Mouse (Mus musculus) neural tube, embryonic 15.5 days (tissue): Measurements from ENCODE around the gene Cdk10. TPM values are rescaled to one million over a fixed set of nuclear protein-coding genes. Genes with fewer than 3 reads are reported as not detected.

Experiments
- ATAC-seq: fragments of 200-750 bp; cut with Nextera tagmentation; 2 replicates; pipeline ENCODE4 v1.8.0; 2017; ENCODE audit warnings: mild to moderate bottlenecking, moderate TSS enrichment, moderate library complexity; ENCODE audit not compliant: low FRiP score
- H3K27ac ChIP-seq: fragments of 300-500 bp; sonication (generic); replicated peaks from 2 replicates; pipeline ENCODE4 v1.5.1; 2015; ENCODE audit warnings: mild to moderate bottlenecking, inconsistent platforms
- H3K27me3 ChIP-seq: fragments of 300-500 bp; sonication (generic); replicated peaks from 2 replicates; pipeline ENCODE4 v1.6.1; 2015; ENCODE audit warnings: inconsistent platforms
- H3K36me3 ChIP-seq: fragments of 300-500 bp; sonication (generic); 2 replicates; pipeline ENCODE4 v1.6.1; 2015; ENCODE audit warnings: inconsistent platforms
- H3K4me1 ChIP-seq: fragments of 300-500 bp; sonication (generic); 2 replicates; pipeline ENCODE4 v1.6.1; 2015; ENCODE audit warnings: inconsistent platforms
- H3K4me2 ChIP-seq: fragments of 300-500 bp; sonication (generic); 2 replicates; pipeline ENCODE4 v1.6.1; 2015; ENCODE audit warnings: inconsistent platforms, mild to moderate bottlenecking, moderate library complexity
- H3K4me3 ChIP-seq: fragments of 300-500 bp; sonication (generic); replicated peaks from 2 replicates; pipeline ENCODE4 v1.5.1; 2015; ENCODE audit warnings: mild to moderate bottlenecking, inconsistent platforms
- H3K9ac ChIP-seq: fragments of 300-500 bp; sonication (generic); replicated peaks from 2 replicates; pipeline ENCODE4 v1.6.1; 2015; ENCODE audit warnings: mild to moderate bottlenecking, inconsistent platforms
- H3K9me3 ChIP-seq: fragments of 300-500 bp; sonication (generic); replicated peaks from 2 replicates; pipeline ENCODE4 v1.6.1; 2016; ENCODE audit warnings: inconsistent platforms
- WGBS: fragments of 180-500 bp; shearing (Covaris S2); methylation state at CpG from one replicate; pipeline ENCODE4 v1.1.7; 2015; ENCODE audit warnings: mixed read lengths; 5-methylcytosine and 5-hydroxymethylcytosine counted together
- polyA plus RNA-seq: library from polyadenylated mRNA; unstranded; fragments of >200 nt; fragmentation: Nextera tagmentation; extraction: Ambion mirVana; gene quantifications from 2 replicates; pipeline ENCODE4 v1.2.1, GENCODE M21; 2015

Cdk10 gene
- polyA plus RNA-seq, 1 experiment from 2014 or later = 42.3 TPM

DNA sequence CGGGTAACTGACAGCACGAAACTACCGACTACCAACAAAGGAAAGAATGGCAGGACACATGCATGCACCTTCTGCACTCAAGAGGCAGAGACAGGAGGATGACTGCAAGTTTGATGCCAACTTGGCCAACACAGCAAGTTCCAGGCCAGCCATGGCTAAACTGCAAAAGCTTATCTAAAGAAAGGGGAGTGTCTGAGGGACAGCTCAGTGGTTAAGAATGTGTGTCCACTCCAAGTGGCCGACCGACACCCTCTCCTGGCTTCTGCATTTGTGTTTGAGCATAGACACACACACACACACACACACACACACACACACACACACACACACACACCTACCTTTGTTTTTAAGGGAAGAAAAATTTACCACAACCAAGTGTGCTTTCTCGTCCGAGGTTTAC is 53.8 kb downstream of the Cdk10 start:
- Histone ChIP-seq H3K4me3 (no peak overlapping the region), H3K27ac (no peak overlapping the region), H3K4me2 (no peak overlapping the region), H3K4me1 (no peaks in the 10 kb centered on the region), H3K27me3 (no peaks in the 10 kb centered on the region), H3K36me3 (no peaks in the 10 kb centered on the region), H3K9ac (no peak overlapping the region), H3K9me3 (no peaks in the 10 kb centered on the region)
- ATAC-seq = no peak
- WGBS = 64% methylated on average over 7 of the region's 7 CpGs

DNA sequence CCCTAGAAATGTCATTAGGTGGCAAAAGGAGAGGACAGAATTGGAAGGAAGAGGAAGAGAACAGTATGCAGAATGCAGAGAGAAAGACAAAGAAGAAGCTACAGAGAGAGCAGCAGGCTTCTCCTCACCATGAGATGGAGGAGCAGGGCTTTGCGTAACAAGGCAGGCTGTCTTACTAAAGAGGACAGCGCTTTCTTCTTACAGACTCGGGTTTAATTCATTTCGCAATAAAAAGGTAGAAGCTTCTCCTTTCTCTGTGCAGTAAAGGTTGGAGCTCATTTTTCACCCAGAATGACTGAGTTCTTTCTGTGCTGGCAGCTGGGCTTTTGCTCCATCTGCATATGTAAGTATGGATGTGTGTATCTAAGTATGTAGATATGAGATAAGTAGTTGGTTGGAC is 55.2 kb downstream of the Cdk10 start:
- no peak overlapping the region for H3K9ac ChIP-seq
- no peak overlapping the region for H3K27ac ChIP-seq
- no peaks in the 10 kb centered on the region for H3K4me1 ChIP-seq
- H3K9me3 ChIP-seq = no peaks in the 10 kb centered on the region
- no peak for ATAC-seq
- no peaks in the 10 kb centered on the region for H3K36me3 ChIP-seq
- no peak overlapping the region for H3K4me3 ChIP-seq
- no peak overlapping the region for H3K4me2 ChIP-seq
- H3K27me3 ChIP-seq = no peaks in the 10 kb centered on the region
- 89% methylated on average over 4 of the region's 4 CpGs for WGBS

DNA sequence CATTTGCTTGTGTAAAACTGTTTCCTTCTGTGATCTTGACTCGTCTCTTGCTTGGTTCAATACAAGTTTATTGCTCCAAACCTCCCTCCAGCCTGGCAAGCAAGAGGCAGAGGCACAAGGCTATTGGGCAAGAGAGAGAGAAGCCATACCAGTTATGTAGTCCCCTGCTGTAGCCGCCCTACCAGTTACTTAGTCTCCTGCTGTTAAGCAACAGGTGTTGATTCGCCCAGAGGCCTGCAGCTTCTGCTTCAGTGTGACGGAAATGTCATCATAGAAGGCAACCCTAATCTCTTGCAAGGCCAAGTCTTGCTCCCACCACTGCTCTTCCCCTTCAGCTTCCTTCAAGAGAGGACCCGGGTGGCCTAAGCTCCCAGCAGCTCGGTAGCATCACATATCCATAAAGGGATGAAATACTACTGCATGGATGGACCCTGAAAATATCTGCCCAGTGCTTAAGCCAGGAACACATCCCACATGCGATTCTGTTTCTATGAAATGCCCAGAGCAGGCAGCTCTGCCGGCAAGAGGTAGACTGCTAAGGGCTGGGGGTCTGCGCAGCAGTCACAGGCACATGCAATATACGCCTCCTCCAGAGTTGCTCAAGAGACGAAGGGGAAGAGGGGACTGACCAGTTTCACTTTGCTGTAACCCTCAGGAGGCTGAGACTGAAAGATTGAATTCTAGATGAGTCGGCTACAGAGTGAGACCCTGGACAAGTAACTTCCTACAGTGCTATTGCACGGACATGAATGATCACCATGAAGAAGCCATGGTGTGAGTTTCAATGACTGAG is 55.9 kb downstream of the Cdk10 start:
- ATAC-seq = no peak
- Histone ChIP-seq H3K9me3 (no peaks in the 10 kb centered on the region), H3K4me2 (no peak overlapping the region), H3K27me3 (no peaks in the 10 kb centered on the region), H3K9ac (no peak overlapping the region), H3K4me1 (no peaks in the 10 kb centered on the region), H3K4me3 (no peak overlapping the region), H3K36me3 (no peaks in the 10 kb centered on the region), H3K27ac (no peak overlapping the region)
- 93% methylated on average over 13 of the region's 13 CpGs for WGBS

Other genes with a start within 250 kb of the Cdk10 start
- 36.5 and 59.9 TPM in 2 replicates for gene Ankrd11, start 182.6 kb upstream of the Cdk10 start, polyA plus RNA-seq
- gene Spg7, start 161.9 kb upstream of the Cdk10 start, polyA plus RNA-seq = 45.8 and 47.6 TPM in 2 replicates
- gene Rpl13, start 122.5 kb upstream of the Cdk10 start, polyA plus RNA-seq = 659 and 826 TPM in 2 replicates
- 3.7 and 4.7 TPM in 2 replicates for gene Cpne7, start 107.5 kb upstream of the Cdk10 start, polyA plus RNA-seq
- gene Sult5a1, start 66.5 kb upstream of the Cdk10 start, polyA plus RNA-seq = 2.2 and 3.4 TPM in 2 replicates
- 0.41 and 1.1 TPM in 2 replicates for gene Dpep1, start 38.6 kb upstream of the Cdk10 start, polyA plus RNA-seq
- 174 and 182 TPM in 2 replicates for gene Chmp1a, start 12.1 kb upstream of the Cdk10 start, polyA plus RNA-seq
- 6.5 and 6.6 TPM in 2 replicates for gene Spata33, start 12.0 kb upstream of the Cdk10 start, polyA plus RNA-seq
- 11.3 and 12.8 TPM in 2 replicates for gene Spata2l, start 11.4 kb downstream of the Cdk10 start, polyA plus RNA-seq
- gene Zfp276, start 29.4 kb downstream of the Cdk10 start, polyA plus RNA-seq = 21.6 and 21.7 TPM in 2 replicates
- 55.6 and 61.5 TPM in 2 replicates for gene Vps9d1, start 29.5 kb downstream of the Cdk10 start, polyA plus RNA-seq
- 6.1 and 9.8 TPM in 2 replicates for gene Fanca, start 93.7 kb downstream of the Cdk10 start, polyA plus RNA-seq
- 37.9 and 44.0 TPM in 2 replicates for gene Spire2, start 107.9 kb downstream of the Cdk10 start, polyA plus RNA-seq
- 368 and 390 TPM in 2 replicates for gene Tcf25, start 148.9 kb downstream of the Cdk10 start, polyA plus RNA-seq
- gene Mc1r, start 182.3 kb downstream of the Cdk10 start, polyA plus RNA-seq = 0.20 and 0.22 TPM in 2 replicates
- 1,289 and 1,555 TPM in 2 replicates for gene Tubb3, start 186.6 kb downstream of the Cdk10 start, polyA plus RNA-seq
- 46.8 and 52.3 TPM in 2 replicates for gene Def8, start 198.7 kb downstream of the Cdk10 start, polyA plus RNA-seq